Comparison of ENCODE assay signal across 11 mouse cellular contexts in genomic region chr10:95330375-95331363, GRCm38 (mm10). TPM values are rescaled to one million over a fixed set of nuclear protein-coding genes. Genes with fewer than 3 reads are reported as not detected.
DNase-seq lines count a peak whose midpoint lies in the region; ATAC-seq and TF ChIP-seq lines count a peak whose summit lies in the region.
"Had no signal": no experiment of that assay in that cellular context is flagged by ENCODE, and none has a peak within 500 bp of the region (broad histone marks: within the 10 kb centered on the region; RNA-seq: fewer than 3 reads in every experiment).

No protein-coding gene starts in this region.

- no peaks in the 10 kb centered on the region for H3K9me3 ChIP-seq in kidney, postnatal 0 days (replicated peaks; ENCODE audit: low read length)
- H3K9me3 ChIP-seq in kidney, embryonic 15.5 days (replicated peaks) = no peaks in the 10 kb centered on the region

- peak; percentile 41 for DNase-seq in kidney, postnatal 0 days (ENCODE audit: low spot score)
- DNase-seq in cerebellum, adult 2 months = no peak
- no peak for DNase-seq in adrenal gland, postnatal 14 days
- no peak for DNase-seq in thymus, adult 18-20 months
- DNase-seq: adrenal gland, postnatal 25 days had no signal

- no peak for TF ChIP-seq POLR2A in cerebellum, adult 2 months (IDR thresholded peaks at IDR 0.05; ENCODE audit: borderline replicate concordance, insufficient read depth, low read length)

- TF ChIP-seq CTCF in kidney, postnatal 0 days (IDR thresholded peaks at IDR 0.05; ENCODE audit: low read depth) = no peak
- TF ChIP-seq CTCF in C2C12 (IDR thresholded peaks at IDR 0.05; ENCODE audit: control insufficient read depth, insufficient read depth, insufficient read length) = no peak
- TF ChIP-seq CTCF in cerebellum, adult 2 months (IDR thresholded peaks at IDR 0.05; ENCODE audit: borderline replicate concordance, insufficient read depth, low read depth, low read length) = no peak

- no peaks in the 10 kb centered on the region for H3K79me3 ChIP-seq in C2C12 (ENCODE audit: low read depth)

- H3K27ac ChIP-seq in kidney, postnatal 0 days = no peak overlapping the region
- H3K27ac ChIP-seq in kidney, embryonic 15.5 days = no peak overlapping the region
- no peak overlapping the region for H3K27ac ChIP-seq in cerebellum, adult 2 months (ENCODE audit: insufficient read depth, low read length)

- no peaks in the 10 kb centered on the region for H3K36me3 ChIP-seq in kidney, postnatal 0 days (ENCODE audit: insufficient read depth, low read length)
- no peaks in the 10 kb centered on the region for H3K36me3 ChIP-seq in kidney, embryonic 15.5 days
- H3K36me3 ChIP-seq in C2C12 (ENCODE audit: control insufficient read depth, insufficient read depth) = no peaks in the 10 kb centered on the region

- H3K4me1 ChIP-seq in kidney, postnatal 0 days (replicated peaks; ENCODE audit: insufficient read depth, low read length) = no peaks in the 10 kb centered on the region
- 0 out of 2 replicates have a peak, but pooled peaks cover 3% of the 10 kb centered on the region for H3K4me1 ChIP-seq in kidney, embryonic 15.5 days
- no peaks in the 10 kb centered on the region for H3K4me1 ChIP-seq in cerebellum, adult 2 months (ENCODE audit: control insufficient read depth, insufficient read depth, low read length)

- no peaks in the 10 kb centered on the region for H3K79me2 ChIP-seq in C2C12 (ENCODE audit: control insufficient read depth, insufficient read depth)

- H3K4me2 ChIP-seq in kidney, postnatal 0 days (ENCODE audit: low read length) = no peak overlapping the region
- no peak overlapping the region for H3K4me2 ChIP-seq in kidney, embryonic 15.5 days
- H3K4me2 ChIP-seq: liver, embryonic 11.5 days; midbrain, embryonic 11.5 days had no signal

- no peak for ATAC-seq in kidney, postnatal 0 days (replicated peaks; ENCODE audit: low FRiP score, low read depth)
- no peak for ATAC-seq in kidney, embryonic 15.5 days (replicated peaks; ENCODE audit: low FRiP score)
- ATAC-seq in common myeloid progenitor, adult 5-6 weeks (replicated peaks; ENCODE audit: low read depth, poor library complexity, severe bottlenecking) = peak; percentile 82
- ATAC-seq in megakaryocyte progenitor cell, adult 5-6 weeks (replicated peaks; ENCODE audit: poor library complexity) = peak; percentile 78

- H3K27me3 ChIP-seq in kidney, postnatal 0 days (ENCODE audit: insufficient read depth, low read length) = no peaks in the 10 kb centered on the region; the same call in 1 of the 2 replicates
- H3K27me3 ChIP-seq in kidney, embryonic 15.5 days = 0 out of 2 replicates have a peak, but pooled peaks cover 7% of the 10 kb centered on the region
- H3K27me3 ChIP-seq in C2C12 (ENCODE audit: control insufficient read depth, insufficient read depth, insufficient read length) = no peaks in the 10 kb centered on the region
- H3K27me3 ChIP-seq in cerebellum, adult 2 months (ENCODE audit: control insufficient read depth, insufficient read depth, low read length) = no peaks in the 10 kb centered on the region

- H3K9ac ChIP-seq in kidney, postnatal 0 days (ENCODE audit: low read depth, low read length) = no peak overlapping the region
- no peak overlapping the region for H3K9ac ChIP-seq in kidney, embryonic 15.5 days

- no peak overlapping the region for H3K4me3 ChIP-seq in kidney, postnatal 0 days (replicated peaks; ENCODE audit: low read depth, low read length)
- no peak overlapping the region for H3K4me3 ChIP-seq in kidney, embryonic 15.5 days (replicated peaks)
- no peak overlapping the region for H3K4me3 ChIP-seq in C2C12 (ENCODE audit: insufficient read depth, poor library complexity, severe bottlenecking)
- H3K4me3 ChIP-seq in cerebellum, adult 2 months (replicated peaks; ENCODE audit: insufficient read depth, low read depth, low read length) = no peak overlapping the region

- WGBS in kidney, postnatal 0 days = 70% methylated on average over 9 of the region's 9 CpGs
- 77% methylated on average over 9 of the region's 9 CpGs for WGBS in kidney, embryonic 15.5 days
- WGBS in cerebellum, adult 2 months = 80% methylated on average over 9 of the region's 9 CpGs

- H3ac ChIP-seq in C2C12 (ENCODE audit: control insufficient read depth, insufficient read length, low read depth) = no peak overlapping the region

TF ChIP-seq in C2C12, 6 proteins besides CTCF, POLR2A, EP300 and RAD21:
- TF ChIP-seq USF1 (IDR thresholded peaks at IDR 0.05; ENCODE audit: low read depth) (no peak), FOSL1 (IDR thresholded peaks at IDR 0.05; ENCODE audit: insufficient read depth, low read length, poor library complexity, severe bottlenecking) (no peak), CEBPB (IDR thresholded peaks at IDR 0.05; ENCODE audit: low read depth) (peak; percentile 87), MAX (IDR thresholded peaks at IDR 0.05) (no peak), MYOD1 (IDR thresholded peaks at IDR 0.05; ENCODE audit: control insufficient read depth, insufficient read length, low read depth) (no peak)

RNA-seq across cellular contexts. Expression of gene Cradd, which starts 6.7 kb away (rescaled TPM):
- polyA plus RNA-seq in kidney, postnatal 0 days (2015; fragmentation: Nextera tagmentation; extraction: Ambion mirVana) = 10.3 and 10.5 TPM in 2 replicates
- 7.7 and 9.3 TPM in 2 replicates for polyA plus RNA-seq in kidney, embryonic 15.5 days (2015; fragmentation: Nextera tagmentation; extraction: Ambion mirVana)
- polyA plus RNA-seq in C2C12 (2012; fragmentation: generic; extraction: Trizol) = 4.5 TPM
- 0.53 and 3.7 TPM in 2 replicates for total RNA-seq in common myeloid progenitor, adult 5-6 weeks (2017)
- total RNA-seq in megakaryocyte progenitor cell, adult 5-6 weeks (2015) = 10.7 and 12.2 TPM in 2 replicates
- total RNA-seq in megakaryocyte progenitor cell, adult 5-6 weeks (2017) = 3.5 and 3.8 TPM in 2 replicates
- polyA plus RNA-seq in cerebellum, adult 2 months (2012; rRNA removed) = 10.2 and 11.7 TPM in 2 replicates
- total RNA-seq in adrenal gland, postnatal 14 days (2021) = 11.7 and 13.5 TPM in 2 replicates

Comparison
In these comparisons a context has a peak if more than half of its experiments do, and no peak if none do; other contexts are left out.
1. ATAC-seq: peak in common myeloid progenitor, adult 5-6 weeks (single experiment) and megakaryocyte progenitor cell, adult 5-6 weeks (single experiment); none in kidney, postnatal 0 days (single experiment) and kidney, embryonic 15.5 days (single experiment).